Mouse (Mus musculus): ENCODE data around the gene Ttc23l. TPM values are rescaled to one million over a fixed set of nuclear protein-coding genes. Genes with fewer than 3 reads are reported as not detected.

Gene Ttc23l
- total RNA-seq, 4 experiments from 2014 or later = not detected

Other genes starting within 250 kb of the Ttc23l start
- not detected for gene Gm21973, start 233.3 kb downstream of the Ttc23l start, total RNA-seq (2022)
- gene Agxt2, start 200.1 kb downstream of the Ttc23l start, total RNA-seq (2022) = not detected
- 10 to 100 TPM; 32.7 to 37.0 (median 35.8) TPM for gene Dnajc21, start 88.2 kb downstream of the Ttc23l start, total RNA-seq (2022)
- 10 to 100 TPM; 16.9 to 20.8 (median 19.0) TPM for gene Brix1, start 72.7 kb downstream of the Ttc23l start, total RNA-seq (2022)
- gene Rad1, start 72.7 kb downstream of the Ttc23l start, total RNA-seq (2022) = 10 to 100 TPM in 1 of 4 experiments, 1 to 10 TPM in 3; 7.7 to 10.3 (median 8.3) TPM
- 1 to 10 TPM; 3.3 to 4.1 (median 3.6) TPM for gene Rai14, start 156.0 kb upstream of the Ttc23l start, total RNA-seq (2022)